Mouse (Mus musculus): ENCODE results near the gene Arsg.

Gene Arsg

GRCm38 (mm10) chr11:109545265-109545664 lies 72.1 kb downstream of the Arsg start:
- no peak for DNase-seq (ENCODE audit: low spot score in 2 of 2)

- DNase-seq (ENCODE audit: low spot score in 2 of 2) = no peak
Measured at GRCm38 (mm10) chr11:109545700-109546143, 72.5 kb downstream of the Arsg start.

DNA sequence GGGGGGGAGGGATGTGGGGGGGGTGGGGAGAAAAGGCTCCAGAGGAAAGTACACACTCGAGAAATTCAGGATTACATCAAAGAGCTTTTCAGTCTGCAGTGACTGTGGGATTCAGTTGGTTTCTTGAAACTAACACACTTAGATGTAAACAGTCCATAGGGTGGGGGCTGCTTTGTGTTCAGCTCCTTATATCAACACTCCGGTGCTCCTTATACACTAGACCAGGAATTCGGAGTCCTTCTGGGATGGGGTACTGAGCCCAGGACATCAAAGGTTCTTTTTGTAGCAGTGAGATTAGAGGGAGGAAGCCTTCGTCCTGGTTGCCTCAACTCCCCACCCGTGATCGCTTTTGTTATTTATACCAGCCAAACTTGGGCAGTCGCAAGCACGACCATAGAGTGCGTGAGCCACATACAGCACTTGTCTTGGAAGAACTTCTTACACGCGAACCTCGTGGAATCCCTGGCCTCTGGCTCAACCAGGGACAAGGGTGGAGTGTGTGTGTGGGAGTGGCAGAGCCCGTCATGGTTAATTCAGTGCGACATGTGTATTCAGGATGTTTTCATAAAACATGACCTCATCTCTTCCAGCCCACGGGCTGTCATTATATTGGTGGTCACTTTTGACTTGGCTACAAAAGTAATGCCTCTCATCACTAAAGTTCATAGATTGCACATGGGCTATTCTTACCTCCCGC lies 73.3 kb downstream of the Arsg start:
- no peak for DNase-seq (ENCODE audit: low spot score in 2 of 2)

- no peak for DNase-seq (ENCODE audit: low spot score in 2 of 2)
Measured at GRCm38 (mm10) chr11:109547652-109548051, 74.5 kb downstream of the Arsg start.

GRCm38 (mm10) chr11:109549599-109550290 lies 76.6 kb downstream of the Arsg start:
- peak; percentile 81 to 86 for DNase-seq (ENCODE audit: low spot score in 2 of 2)

GRCm38 (mm10) chr11:109553921-109554320 lies 80.7 kb downstream of the Arsg start:
- no peak for DNase-seq (ENCODE audit: low spot score in 2 of 2)

DNA sequence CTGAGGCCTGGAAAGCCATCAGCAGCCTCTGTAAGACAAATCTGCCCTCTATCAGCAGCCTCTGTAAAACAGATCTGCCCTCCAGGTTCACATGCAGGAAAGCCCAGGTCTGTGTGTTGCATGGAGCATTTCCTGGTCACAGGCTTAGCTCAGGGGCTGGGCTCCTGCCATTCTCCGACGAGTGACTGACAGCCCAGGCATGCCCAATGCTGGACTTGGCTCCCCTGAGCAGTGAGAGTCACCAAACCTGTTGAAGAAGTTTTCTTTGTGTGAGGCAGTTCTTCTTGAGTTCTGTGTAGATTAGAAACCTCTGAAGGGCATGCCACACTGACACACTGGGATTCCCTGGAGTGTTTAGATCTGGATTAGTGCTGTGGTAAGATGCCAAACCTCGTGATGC lies 81.3 kb downstream of the Arsg start:
- DNase-seq (ENCODE audit: low spot score in 2 of 2) = no peak

GRCm38 (mm10) chr11:109556130-109556529 lies 83.0 kb downstream of the Arsg start:
- DNase-seq (ENCODE audit: low spot score in 2 of 2) = no peak

DNA sequence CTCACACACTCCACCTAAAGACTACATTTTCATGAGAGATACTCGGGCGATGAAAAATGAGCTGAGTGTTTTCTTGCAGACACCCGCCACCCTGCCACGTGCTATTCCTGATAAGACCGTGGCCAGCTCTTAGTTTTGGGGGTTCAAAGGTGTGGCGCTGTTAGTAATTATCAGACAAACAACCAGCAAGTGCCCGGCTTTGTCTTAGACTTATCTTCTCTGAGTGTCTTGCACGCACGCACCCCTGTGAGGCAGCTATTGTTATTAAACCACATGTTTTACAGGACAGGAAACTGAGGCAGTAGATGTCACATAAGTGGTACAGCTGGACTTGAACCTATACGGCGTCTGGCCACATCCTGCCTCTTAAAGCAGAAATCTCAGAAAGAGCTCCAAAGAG lies 84.2 kb downstream of the Arsg start:
- DNase-seq (ENCODE audit: low spot score in 2 of 2) = peak in 1 of 2 experiments; percentile 70

DNA sequence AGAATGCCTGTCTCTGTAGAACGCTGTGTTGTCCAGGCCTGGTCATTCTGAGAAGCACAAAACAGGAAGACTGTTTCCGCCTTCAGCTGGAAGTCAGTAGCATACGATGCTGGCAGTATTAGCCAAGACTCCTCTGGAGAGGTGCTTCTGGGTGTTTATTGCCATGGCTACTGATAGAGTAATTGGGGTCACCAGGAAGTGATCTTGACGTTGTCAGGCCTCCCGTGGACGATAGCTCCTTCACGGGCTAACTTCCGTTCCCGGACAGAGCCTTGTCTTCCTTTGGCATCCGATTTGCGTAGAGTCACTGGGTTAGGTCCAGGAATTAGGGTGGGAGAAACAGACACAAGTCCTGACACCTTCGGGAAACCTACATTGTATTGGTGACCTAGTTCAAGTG lies 86.1 kb downstream of the Arsg start:
- DNase-seq (ENCODE audit: low spot score in 2 of 2) = no peak

GRCm38 (mm10) chr11:109560793-109561257 lies 87.7 kb downstream of the Arsg start:
- peak; percentile 71 to 83 for DNase-seq (ENCODE audit: low spot score in 2 of 2)

DNA sequence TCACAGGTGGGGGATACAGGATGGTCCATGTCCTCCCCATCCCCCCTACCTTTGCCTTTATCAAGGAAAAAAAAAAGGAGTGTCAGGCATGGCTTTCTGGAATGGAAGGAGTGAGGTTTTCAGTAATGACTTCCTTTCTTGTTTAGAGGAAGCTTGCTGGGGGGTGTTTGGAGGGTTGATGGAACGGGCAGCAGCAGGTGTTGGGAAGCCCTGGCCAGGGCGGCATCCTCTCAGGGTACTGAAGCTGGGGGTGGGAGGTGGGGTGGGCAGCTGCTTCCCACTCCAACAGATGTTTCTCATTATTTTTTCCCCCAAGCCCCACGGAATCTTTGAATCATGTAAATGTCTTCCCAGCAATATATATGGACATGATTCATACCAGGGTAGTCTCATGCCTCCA lies 88.3 kb downstream of the Arsg start:
- no peak for DNase-seq (ENCODE audit: low spot score in 2 of 2)

- DNase-seq (ENCODE audit: low spot score in 2 of 2) = no peak
Measured at GRCm38 (mm10) chr11:109563708-109564107, 90.5 kb downstream of the Arsg start.

- no peak for DNase-seq (ENCODE audit: low spot score in 2 of 2)
Measured at GRCm38 (mm10) chr11:109564466-109565214, 91.5 kb downstream of the Arsg start.

GRCm38 (mm10) chr11:109569007-109569618 lies 95.9 kb downstream of the Arsg start:
- DNase-seq (ENCODE audit: low spot score in 2 of 2) = no peak

DNA sequence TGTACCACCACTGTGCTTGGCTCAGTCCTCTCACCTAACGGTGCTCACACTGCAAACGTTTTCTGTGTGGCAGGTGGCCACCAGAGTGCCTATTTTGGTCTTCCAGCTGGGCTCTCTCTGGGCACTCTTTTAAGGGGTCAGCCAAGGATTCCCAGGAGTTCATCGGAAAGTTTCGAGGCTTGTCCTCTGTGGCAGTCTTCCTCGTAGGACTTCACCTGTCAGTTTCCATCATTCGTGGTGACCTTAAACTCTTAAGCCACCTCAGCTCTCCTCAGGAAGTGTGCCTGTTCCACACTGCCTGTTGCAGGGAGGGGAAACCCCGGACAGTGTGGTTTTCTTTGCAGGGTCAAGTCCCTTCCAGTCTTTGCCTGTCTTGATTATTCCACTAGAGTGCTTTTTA lies 96.6 kb downstream of the Arsg start:
- DNase-seq (ENCODE audit: low spot score in 2 of 2) = no peak

DNA sequence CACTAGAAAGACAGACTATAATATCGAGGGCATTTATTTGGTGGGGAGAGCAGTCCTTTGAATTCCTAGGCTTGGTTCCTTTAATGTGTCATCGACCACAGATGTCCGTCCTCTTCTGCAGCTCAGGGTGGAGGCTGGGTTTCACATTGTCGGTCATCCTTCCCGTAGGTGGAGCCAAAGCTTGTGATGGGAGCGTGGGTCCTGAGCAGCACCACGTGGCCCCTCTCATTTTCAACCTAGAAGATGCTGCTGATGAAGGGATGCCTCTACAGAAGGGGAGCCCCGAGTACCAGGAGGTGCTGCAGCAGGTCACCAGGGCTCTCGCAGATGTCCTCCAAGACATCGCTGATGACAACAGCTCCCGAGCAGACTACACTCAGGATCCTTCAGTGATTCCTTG lies 98.9 kb downstream of the Arsg start:
- no peak for DNase-seq (ENCODE audit: low spot score in 2 of 2)

- no peak for DNase-seq (ENCODE audit: low spot score in 2 of 2)
Measured at GRCm38 (mm10) chr11:109574604-109575003, 101.4 kb downstream of the Arsg start.

DNA sequence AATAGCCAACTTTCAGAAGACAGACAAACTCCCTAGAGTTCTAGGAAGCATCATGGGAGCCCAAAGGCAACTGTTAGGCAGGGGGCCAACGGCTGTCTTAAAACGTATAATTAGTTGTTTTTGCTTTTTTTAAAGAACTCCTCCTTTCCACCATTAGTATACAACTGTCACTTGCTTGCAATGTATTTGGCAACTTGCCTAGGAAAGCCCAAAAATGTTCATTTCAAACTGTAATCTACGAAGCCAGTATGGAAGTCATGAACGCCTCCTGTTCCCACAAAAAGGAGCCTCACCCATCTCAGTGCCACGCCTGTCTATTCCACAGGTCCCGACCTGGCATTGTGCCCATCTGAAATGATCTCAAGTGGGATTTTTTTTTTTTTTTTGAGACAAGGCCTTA lies 102.7 kb downstream of the Arsg start:
- no peak for DNase-seq (ENCODE audit: low spot score in 2 of 2)

GRCm38 (mm10) chr11:109578536-109578935 lies 105.4 kb downstream of the Arsg start:
- DNase-seq (ENCODE audit: low spot score in 2 of 2) = no peak

GRCm38 (mm10) chr11:109579999-109580398 lies 106.8 kb downstream of the Arsg start:
- no peak for DNase-seq (ENCODE audit: low spot score in 2 of 2)

DNA sequence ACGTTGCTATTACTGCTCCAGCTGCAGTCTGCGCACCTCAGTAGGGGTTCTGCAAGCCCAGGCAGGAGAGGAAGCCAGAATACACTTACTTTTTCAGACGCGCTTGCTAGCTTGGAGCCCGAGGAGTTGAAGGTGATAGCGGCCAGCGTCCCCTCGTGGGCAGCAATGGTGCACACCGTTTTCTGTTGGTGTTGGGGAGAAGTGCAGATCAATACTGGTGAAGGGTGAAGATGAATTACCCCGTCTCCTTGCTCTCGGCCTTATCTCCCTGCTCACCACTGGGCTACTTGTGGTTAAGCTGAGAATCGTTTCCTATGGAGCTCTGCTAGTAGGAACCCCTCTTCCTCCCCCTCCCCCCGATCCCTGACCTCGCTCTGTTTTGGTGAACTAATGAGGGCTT lies 110.8 kb downstream of the Arsg start:
- DNase-seq (ENCODE audit: low spot score in 2 of 2) = peak in 1 of 2 experiments; percentile 54

Measured in spleen, postnatal 4 days (tissue).